Mouse (Mus musculus) heart, embryonic 16.5 days (tissue): Measurements from ENCODE around the gene Krt71. TPM values are rescaled to one million over a fixed set of nuclear protein-coding genes. Genes with fewer than 3 reads are reported as not detected.

Experiments used
- ATAC-seq: fragments of 200-750 bp; cut with Nextera tagmentation; replicated peaks from 2 replicates; pipeline ENCODE4 v1.8.0; 2017; ENCODE audit warnings: moderate number of reproducible peaks; ENCODE audit not compliant: insufficient read depth, low FRiP score; ENCODE audit errors: extremely low read depth
- H3K27ac ChIP-seq: fragments of 300-500 bp; sonication (generic); 2 replicates; pipeline ENCODE4 v1.5.1; 2014; ENCODE audit warnings: mild to moderate bottlenecking, low read length, control low read depth, moderate library complexity
- H3K27me3 ChIP-seq: fragments of 300-500 bp; sonication (generic); 2 replicates; pipeline ENCODE4 v1.6.1; 2014; ENCODE audit warnings: low read length, mixed read lengths; ENCODE audit not compliant: control insufficient read depth, insufficient read depth
- H3K36me3 ChIP-seq: fragments of 300-500 bp; sonication (generic); 2 replicates; pipeline ENCODE4 v1.6.1; 2014; ENCODE audit not compliant: control insufficient read depth, insufficient read depth
- H3K4me1 ChIP-seq: fragments of 300-500 bp; sonication (generic); 2 replicates; pipeline ENCODE4 v1.6.1; 2014; ENCODE audit warnings: low read length, mixed read lengths; ENCODE audit not compliant: control insufficient read depth, insufficient read depth
- H3K4me2 ChIP-seq: fragments of 300-500 bp; sonication (generic); 2 replicates; pipeline ENCODE4 v1.6.1; 2014; ENCODE audit warnings: low read depth, mild to moderate bottlenecking, control low read depth, low read length
- H3K4me3 ChIP-seq: fragments of 300-500 bp; sonication (generic); 2 replicates; pipeline ENCODE4 v1.5.1; 2014; ENCODE audit warnings: mild to moderate bottlenecking, control low read depth, low read length
- H3K9ac ChIP-seq: fragments of 300-500 bp; sonication (generic); 2 replicates; pipeline ENCODE4 v1.6.1; 2014; ENCODE audit warnings: low read length, control low read depth
- H3K9me3 ChIP-seq: fragments of 300-500 bp; sonication (generic); replicated peaks from 2 replicates; pipeline ENCODE4 v1.6.1; 2016; ENCODE audit warnings: low read length; ENCODE audit not compliant: control insufficient read depth
- WGBS: fragments of 180-500 bp; shearing (Covaris S2); extraction: QIAGEN DNeasy Blood & Tissue Kit; methylation state at CpG from one replicate; pipeline ENCODE4 v1.1.7; 2014; 5-methylcytosine and 5-hydroxymethylcytosine counted together
- polyA plus RNA-seq: library from polyadenylated mRNA; unstranded; fragments of >200 nt; fragmentation: Nextera tagmentation; extraction: Ambion mirVana; gene quantifications from 2 replicates; pipeline ENCODE4 v1.2.1, GENCODE M21; 2015

Krt71 gene
- polyA plus RNA-seq, 1 experiment from 2014 or later = 0.07 TPM

GRCm38 (mm10) chr15:101724686-101725085, 18.2 kb downstream of the Krt71 start:
- peaks cover 4% of the 10 kb centered on the region; the same call in 1 of the 2 replicates for H3K27me3 ChIP-seq
- 36% methylated on average over 5 of the region's 5 CpGs for WGBS
- H3K4me2 ChIP-seq = no peak overlapping the region
- no peaks in the 10 kb centered on the region for H3K9me3 ChIP-seq
- no peak overlapping the region for H3K9ac ChIP-seq
- H3K4me3 ChIP-seq = no peak overlapping the region
- ATAC-seq = no peak
- H3K36me3 ChIP-seq = no peaks in the 10 kb centered on the region
- no peak overlapping the region for H3K27ac ChIP-seq
- H3K4me1 ChIP-seq = no peaks in the 10 kb centered on the region

- WGBS = 62% methylated on average over 3 of the region's 3 CpGs
Observed at GRCm38 (mm10) chr15:101715831-101716230, 27.1 kb downstream of the Krt71 start.

GRCm38 (mm10) chr15:101714356-101714755, 28.6 kb downstream of the Krt71 start:
- Histone ChIP-seq H3K27ac (no peak overlapping the region), H3K9me3 (no peaks in the 10 kb centered on the region), H3K4me2 (no peak overlapping the region), H3K4me1 (no peaks in the 10 kb centered on the region), H3K4me3 (no peak overlapping the region), H3K36me3 (no peaks in the 10 kb centered on the region), H3K27me3 (no peaks in the 10 kb centered on the region; the same call in 1 of the 2 replicates), H3K9ac (no peak overlapping the region)
- no peak for ATAC-seq
- WGBS = 67% methylated on average over 5 of the region's 5 CpGs

More at GRCm38 (mm10) chr15:101715831-101716230, 27.1 kb downstream of the Krt71 start:
- H3K9me3 ChIP-seq = no peaks in the 10 kb centered on the region
- H3K4me2 ChIP-seq = no peak overlapping the region
- H3K36me3 ChIP-seq = no peaks in the 10 kb centered on the region
- no peaks in the 10 kb centered on the region; the same call in 1 of the 2 replicates for H3K27me3 ChIP-seq
- no peak overlapping the region for H3K9ac ChIP-seq
- H3K4me1 ChIP-seq = no peaks in the 10 kb centered on the region
- H3K27ac ChIP-seq = no peak overlapping the region
- no peak overlapping the region for H3K4me3 ChIP-seq
- no peak for ATAC-seq

- Histone ChIP-seq H3K4me1 (no peaks in the 10 kb centered on the region), H3K27me3 (no peaks in the 10 kb centered on the region; the same call in 1 of the 2 replicates), H3K4me2 (no peak overlapping the region), H3K9ac (no peak overlapping the region), H3K27ac (no peak overlapping the region), H3K36me3 (no peaks in the 10 kb centered on the region), H3K9me3 (no peaks in the 10 kb centered on the region), H3K4me3 (no peak overlapping the region)
- no peak for ATAC-seq
- 58% methylated on average over 8 of the region's 8 CpGs for WGBS
Observed at GRCm38 (mm10) chr15:101713731-101714130, 29.2 kb downstream of the Krt71 start.

- Histone ChIP-seq H3K27me3 (no peaks in the 10 kb centered on the region; the same call in 1 of the 2 replicates), H3K36me3 (no peaks in the 10 kb centered on the region), H3K9ac (no peak within 1 kb of the TSS), H3K4me1 (no peaks in the 10 kb centered on the region), H3K9me3 (no peaks in the 10 kb centered on the region), H3K27ac (no peak within 1 kb of the TSS), H3K4me3 (no peak within 1 kb of the TSS), H3K4me2 (no peak within 1 kb of the TSS)
- 55% methylated on average over 13 of the region's 13 CpGs for WGBS
- ATAC-seq = no peak
Observed at GRCm38 (mm10) chr15:101712720-101713119, 30.2 kb downstream of the Krt71 start, which contains the start of gene Krt5. TSS of gene Krt5 (minus strand) at chr15:101712898.

GRCm38 (mm10) chr15:101708683-101709082, 34.2 kb downstream of the Krt71 start:
- Histone ChIP-seq H3K4me2 (no peak overlapping the region), H3K9me3 (no peaks in the 10 kb centered on the region), H3K9ac (no peak overlapping the region), H3K4me1 (no peaks in the 10 kb centered on the region), H3K27me3 (peaks cover 2% of the 10 kb centered on the region; the same call in 1 of the 2 replicates), H3K4me3 (no peak overlapping the region), H3K27ac (no peak overlapping the region), H3K36me3 (no peaks in the 10 kb centered on the region)
- 53% methylated on average over 11 of the region's 11 CpGs for WGBS
- no peak for ATAC-seq

GRCm38 (mm10) chr15:101707454-101707853, 35.5 kb downstream of the Krt71 start:
- no peak overlapping the region for H3K4me3 ChIP-seq
- H3K9ac ChIP-seq = no peak overlapping the region
- no peak for ATAC-seq
- no peaks in the 10 kb centered on the region for H3K36me3 ChIP-seq
- no peak overlapping the region for H3K27ac ChIP-seq
- no peak overlapping the region for H3K4me2 ChIP-seq
- H3K9me3 ChIP-seq = no peaks in the 10 kb centered on the region
- 70% methylated on average over 9 of the region's 9 CpGs for WGBS
- no peaks in the 10 kb centered on the region for H3K4me1 ChIP-seq
- H3K27me3 ChIP-seq = peaks cover 2% of the 10 kb centered on the region; the same call in 1 of the 2 replicates

GRCm38 (mm10) chr15:101704066-101704465, 38.8 kb downstream of the Krt71 start:
- Histone ChIP-seq H3K9me3 (no peaks in the 10 kb centered on the region), H3K27ac (no peak overlapping the region), H3K36me3 (no peaks in the 10 kb centered on the region), H3K27me3 (peaks cover 2% of the 10 kb centered on the region; the same call in 1 of the 2 replicates), H3K4me1 (no peaks in the 10 kb centered on the region), H3K4me2 (no peak overlapping the region), H3K9ac (no peak overlapping the region), H3K4me3 (no peak overlapping the region)
- no peak for ATAC-seq
- WGBS = 65% methylated on average over 4 of the region's 4 CpGs

GRCm38 (mm10) chr15:101702380-101702779, 40.5 kb downstream of the Krt71 start:
- peaks cover 2% of the 10 kb centered on the region; the same call in 1 of the 2 replicates for H3K27me3 ChIP-seq
- H3K4me2 ChIP-seq = no peak overlapping the region
- no peak overlapping the region for H3K9ac ChIP-seq
- WGBS = 41% methylated on average over 2 of the region's 2 CpGs
- H3K9me3 ChIP-seq = no peaks in the 10 kb centered on the region
- no peaks in the 10 kb centered on the region for H3K4me1 ChIP-seq
- ATAC-seq = no peak
- no peaks in the 10 kb centered on the region for H3K36me3 ChIP-seq
- no peak overlapping the region for H3K27ac ChIP-seq
- H3K4me3 ChIP-seq = no peak overlapping the region
